Mouse (Mus musculus): ENCODE measurements around the gene Olfr857. TPM values are rescaled to one million over a fixed set of nuclear protein-coding genes. Genes with fewer than 3 reads are reported as not detected.

Olfr857 gene
- not detected in 2 replicates for polyA plus RNA-seq (2012; rRNA removed)

GRCm38 (mm10) chr9:19709133-19709532, at the start of gene Olfr857:
Olfr857 (plus strand) TSS chr9:19709433.

Other genes starting within 250 kb of the Olfr857 start
- gene Olfr850, start 231.2 kb upstream of the Olfr857 start, polyA plus RNA-seq (2012; rRNA removed): not detected in 2 replicates
- gene Olfr851, start 216.1 kb upstream of the Olfr857 start, polyA plus RNA-seq (2012; rRNA removed): not detected in 2 replicates
- gene Olfr853, start 168.4 kb upstream of the Olfr857 start, polyA plus RNA-seq (2012; rRNA removed): not detected in 2 replicates
- gene Olfr854, start 142.1 kb upstream of the Olfr857 start, polyA plus RNA-seq (2012; rRNA removed): not detected in 2 replicates
- not detected in 2 replicates for gene Olfr855, start 126.8 kb upstream of the Olfr857 start, polyA plus RNA-seq (2012; rRNA removed)
- gene Zfp317, start 87.3 kb upstream of the Olfr857 start, polyA plus RNA-seq (2012; rRNA removed): 3.9 and 4.6 TPM in 2 replicates
- gene Olfr58, start 70.8 kb downstream of the Olfr857 start, polyA plus RNA-seq (2012; rRNA removed): not detected in 2 replicates
- gene Olfr859, start 95.5 kb downstream of the Olfr857 start, polyA plus RNA-seq (2012; rRNA removed): not detected in 2 replicates
- gene Olfr860, start 140.3 kb downstream of the Olfr857 start, polyA plus RNA-seq (2012; rRNA removed): not detected in 2 replicates
- not detected in 2 replicates for gene Olfr862, start 178.6 kb downstream of the Olfr857 start, polyA plus RNA-seq (2012; rRNA removed)
- not detected in 2 replicates for gene Olfr77, start 207.4 kb downstream of the Olfr857 start, polyA plus RNA-seq (2012; rRNA removed)